Mouse (Mus musculus) olfactory bulb, adult 2 months (tissue): ENCODE data around the gene Spag8. TPM values are rescaled to one million over a fixed set of nuclear protein-coding genes. Genes with fewer than 3 reads are reported as not detected.
A peak's percentile ranks its signal among the peaks of the same experiment; 100 is the strongest.

ENCODE experiments used
- H3K27ac ChIP-seq: fragments of 200-500 bp; 2 replicates; pipeline ENCODE4 v1.5.1; 2012; ENCODE audit warnings: low read depth, low read length; ENCODE audit not compliant: insufficient read depth
- H3K4me1 ChIP-seq: fragments of 200-500 bp; 2 replicates; pipeline ENCODE4 v1.6.1; 2012; ENCODE audit warnings: low read length; ENCODE audit not compliant: control insufficient read depth, insufficient read depth
- H3K4me3 ChIP-seq: fragments of 200-500 bp; 2 replicates; pipeline ENCODE4 v1.5.1; 2012; ENCODE audit warnings: mild to moderate bottlenecking, low read depth, low read length, moderate library complexity; ENCODE audit not compliant: insufficient read depth
- CTCF ChIP-seq: fragments of 200-500 bp; IDR thresholded peaks from 2 replicates; pipeline ENCODE4 v1.5.1; 2012; ENCODE audit warnings: low read depth, mild to moderate bottlenecking, low read length, moderate library complexity; ENCODE audit not compliant: insufficient read depth
- POLR2A ChIP-seq: fragments of 200-500 bp; IDR thresholded peaks from 2 replicates; pipeline ENCODE4 v1.6.1; 2012; ENCODE audit warnings: mild to moderate bottlenecking, low read depth, low read length, moderate library complexity; ENCODE audit not compliant: insufficient read depth
- WGBS: fragments of 180-500 bp; shearing (Covaris S2); methylation state at CpG from one replicate; pipeline ENCODE4 v1.1.7; 2018; 5-methylcytosine and 5-hydroxymethylcytosine counted together
- polyA plus RNA-seq: library from polyadenylated mRNA; stranded (reverse); fragments of >200 nt; gene quantifications from 2 replicates; pipeline ENCODE4 v1.2.4, GENCODE M21; 2012; ENCODE audit warnings: low replicate concordance; ENCODE audit not compliant: missing spikeins, insufficient read depth, insufficient read length

Gene Spag8
- polyA plus RNA-seq, 1 experiment: not detected

- no peaks in the 10 kb centered on the region for H3K4me1 ChIP-seq
- 93% methylated on average over 7 of the region's 7 CpGs for WGBS
- TF ChIP-seq POLR2A (no peak), CTCF (no peak)
- no peak overlapping the region for H3K27ac ChIP-seq
- no peak overlapping the region for H3K4me3 ChIP-seq
Observed at GRCm38 (mm10) chr4:43679416-43680043, 26.1 kb upstream of the Spag8 start.

GRCm38 (mm10) chr4:43678541-43678940, 25.1 kb upstream of the Spag8 start:
- TF ChIP-seq POLR2A (no peak), CTCF (no peak)
- no peak overlapping the region for H3K4me3 ChIP-seq
- H3K27ac ChIP-seq: no peak overlapping the region
- 92% methylated on average over 6 of the region's 6 CpGs for WGBS
- peaks cover 2% of the 10 kb centered on the region; the same call in 1 of the 2 replicates for H3K4me1 ChIP-seq

GRCm38 (mm10) chr4:43675608-43676007, 22.2 kb upstream of the Spag8 start:
- Histone ChIP-seq H3K4me3 (no peak overlapping the region), H3K4me1 (peaks cover 12% of the 10 kb centered on the region), H3K27ac (no peak overlapping the region)
- 78% methylated on average over 4 of the region's 4 CpGs for WGBS
- no peak for TF ChIP-seq POLR2A
- no peak for TF ChIP-seq CTCF

- 76% methylated on average over 5 of the region's 5 CpGs for WGBS
- peaks cover 13% of the 10 kb centered on the region for H3K4me1 ChIP-seq
- TF ChIP-seq CTCF: no peak
- no peak for TF ChIP-seq POLR2A
- no peak overlapping the region for H3K27ac ChIP-seq
- H3K4me3 ChIP-seq: no peak overlapping the region
Observed at GRCm38 (mm10) chr4:43674974-43675373, 21.6 kb upstream of the Spag8 start.

- 83% methylated on average over 8 of the region's 8 CpGs for WGBS
Observed at GRCm38 (mm10) chr4:43673703-43674102, 20.3 kb upstream of the Spag8 start.

GRCm38 (mm10) chr4:43672070-43672469, 18.7 kb upstream of the Spag8 start:
- Histone ChIP-seq H3K4me1 (peaks cover 22% of the 10 kb centered on the region), H3K27ac (no peak overlapping the region), H3K4me3 (no peak overlapping the region)
- TF ChIP-seq POLR2A: no peak
- TF ChIP-seq CTCF: peak; percentile 43; the same call in 1 of the 2 replicates
- 8% methylated on average over 2 of the region's 2 CpGs for WGBS

More at GRCm38 (mm10) chr4:43673703-43674102, 20.3 kb upstream of the Spag8 start:
- TF ChIP-seq CTCF (no peak), POLR2A (no peak)
- H3K27ac ChIP-seq: no peak overlapping the region
- peaks cover 17% of the 10 kb centered on the region for H3K4me1 ChIP-seq
- no peak overlapping the region for H3K4me3 ChIP-seq

GRCm38 (mm10) chr4:43669428-43669794, 16.0 kb upstream of the Spag8 start:
- peaks cover 22% of the 10 kb centered on the region for H3K4me1 ChIP-seq
- under 1% methylated on average over 23 of the region's 25 CpGs for WGBS
- H3K4me3 ChIP-seq: peak overlapping the region; percentile 79
- H3K27ac ChIP-seq: 0 out of 2 replicates have a peak overlapping the region, but pooled peaks have one; percentile 29
- TF ChIP-seq POLR2A: no peak
- TF ChIP-seq CTCF: no peak

- TF ChIP-seq CTCF: no peak
- peak; percentile 68 for TF ChIP-seq POLR2A
- Histone ChIP-seq H3K27ac (peak within 1 kb of the TSS; percentile 29; the same call in 1 of the 2 replicates), H3K4me1 (peaks cover 22% of the 10 kb centered on the region), H3K4me3 (peak within 1 kb of the TSS; percentile 79)
- 1% methylated on average over 41 of the region's 41 CpGs for WGBS
Observed at GRCm38 (mm10) chr4:43668782-43669427, 15.5 kb upstream of the Spag8 start, which contains the start of the genes Tmem8b and Fam221b. Gene Tmem8b, plus strand, starts transcription at chr4:43668971. Gene Fam221b, minus strand, starts transcription at chr4:43669145.

GRCm38 (mm10) chr4:43666412-43666811, 13.0 kb upstream of the Spag8 start:
- 30% methylated on average over 4 of the region's 4 CpGs for WGBS
- peaks cover 14% of the 10 kb centered on the region for H3K4me1 ChIP-seq

More at GRCm38 (mm10) chr4:43666412-43666811, 13.0 kb upstream of the Spag8 start:
- TF ChIP-seq CTCF (no peak), POLR2A (no peak)
- H3K4me3 ChIP-seq: no peak overlapping the region
- H3K27ac ChIP-seq: no peak overlapping the region
